Mouse (Mus musculus): ENCODE results near the gene Mcm3ap. TPM values are rescaled to one million over a fixed set of nuclear protein-coding genes. Genes with fewer than 3 reads are reported as not detected.

Mcm3ap gene
- 10 to 100 TPM; 22.9 to 23.6 TPM for total RNA-seq (2021)

DNA sequence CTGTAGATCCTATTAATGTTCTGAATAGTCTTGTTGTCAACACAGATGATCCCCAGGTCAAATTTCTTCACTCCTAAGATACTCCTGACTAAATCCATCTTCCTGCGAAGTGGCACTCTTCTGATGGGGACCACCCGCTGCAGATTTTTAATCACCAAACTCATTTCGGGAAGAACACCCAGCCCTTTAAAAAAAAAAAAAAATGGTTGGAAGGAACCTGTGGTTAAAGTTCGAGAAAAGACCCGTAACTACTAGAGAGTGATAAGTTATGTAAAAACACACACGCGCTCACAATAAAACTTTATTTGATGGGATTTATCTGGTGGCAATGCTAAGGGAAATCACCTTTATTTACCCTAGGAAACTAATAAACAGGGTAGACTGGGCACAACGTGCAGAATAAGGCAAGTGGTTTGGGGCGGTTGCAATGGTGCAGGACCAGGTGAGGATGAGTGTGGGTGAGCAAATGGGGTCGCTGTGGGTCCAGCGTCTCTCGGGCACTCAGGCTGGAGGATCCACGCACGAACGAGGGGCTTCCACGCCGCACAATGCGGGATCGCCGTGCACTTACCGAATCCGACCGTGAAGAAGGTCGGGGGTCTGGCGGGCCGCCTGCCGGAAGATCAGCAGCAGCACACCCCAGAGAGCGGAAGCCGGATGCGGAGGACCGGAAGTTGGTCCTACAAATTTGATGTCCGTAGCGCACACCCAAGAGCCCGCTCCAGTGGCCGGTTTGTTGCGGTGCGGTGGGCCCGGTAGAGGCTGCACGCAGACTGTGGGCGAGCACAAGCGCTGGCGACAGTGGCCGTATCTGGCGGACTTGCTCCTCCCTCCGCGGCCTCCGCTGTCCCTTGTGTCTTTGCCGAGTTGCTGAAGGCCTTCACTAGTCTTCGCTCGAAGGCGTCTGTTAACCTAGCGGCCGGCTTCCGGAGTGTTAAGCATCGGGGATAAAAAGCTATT, at the start of gene Mcm3ap, which contains the start of gene Ybey:
TSS of gene Mcm3ap (plus strand) at position 725 of the 960 bp plus-strand sequence.
TSS of gene Ybey (minus strand) at position 912 of the 960 bp plus-strand sequence.
- intact Hi-C loops (cut with DNase I), result loop anchor here (2.0 to 5.0 kb wide), 2 partner anchors 26 to 264 kb away; partner anchors contain the start of gene Pcnt
- peak; percentile 86 to 91 for DNase-seq

DNA sequence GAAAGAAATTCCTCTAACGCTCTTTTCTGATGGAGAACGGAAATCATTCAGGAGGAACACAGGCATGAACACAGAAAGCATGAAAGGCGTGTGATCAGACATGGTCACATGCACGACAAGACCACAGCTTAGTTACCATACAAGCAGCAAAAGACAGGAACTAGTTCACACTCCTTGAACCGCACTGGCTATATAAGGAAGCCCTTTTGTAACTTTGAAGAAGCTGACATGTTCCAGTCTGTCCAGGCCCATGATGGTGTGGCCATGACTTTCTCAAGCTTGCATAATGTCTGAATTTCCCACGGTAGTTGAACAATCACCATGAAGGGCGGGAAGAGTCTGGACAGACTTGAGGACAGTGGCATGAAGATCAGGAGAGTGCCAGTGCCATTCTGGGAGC, 43.1 kb upstream of the Mcm3ap start:
- intact Hi-C loops (cut with DNase I), result no loop called here
- DNase-seq, result no peak

DNA sequence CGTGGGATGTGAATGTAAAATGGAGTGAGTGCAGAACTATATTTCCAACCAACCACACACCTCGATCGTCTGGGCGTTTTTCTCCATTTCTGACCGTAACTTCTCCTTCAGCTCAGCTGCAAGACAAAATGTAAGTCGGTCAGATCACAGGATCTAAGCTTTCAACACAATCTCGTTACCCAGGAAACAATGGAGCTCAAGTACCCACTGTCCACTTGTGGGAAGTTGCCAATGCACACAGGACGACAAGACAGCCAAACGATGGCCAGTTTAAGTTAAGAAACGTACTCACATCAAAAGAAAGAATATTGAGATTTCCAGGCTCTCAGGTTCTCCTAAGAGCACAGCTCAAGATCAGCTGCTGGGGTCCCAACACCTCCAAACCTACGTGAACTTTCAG, 34.8 kb upstream of the Mcm3ap start:
- DNase-seq, result no peak
- intact Hi-C loops (cut with DNase I), result no loop called here

DNA sequence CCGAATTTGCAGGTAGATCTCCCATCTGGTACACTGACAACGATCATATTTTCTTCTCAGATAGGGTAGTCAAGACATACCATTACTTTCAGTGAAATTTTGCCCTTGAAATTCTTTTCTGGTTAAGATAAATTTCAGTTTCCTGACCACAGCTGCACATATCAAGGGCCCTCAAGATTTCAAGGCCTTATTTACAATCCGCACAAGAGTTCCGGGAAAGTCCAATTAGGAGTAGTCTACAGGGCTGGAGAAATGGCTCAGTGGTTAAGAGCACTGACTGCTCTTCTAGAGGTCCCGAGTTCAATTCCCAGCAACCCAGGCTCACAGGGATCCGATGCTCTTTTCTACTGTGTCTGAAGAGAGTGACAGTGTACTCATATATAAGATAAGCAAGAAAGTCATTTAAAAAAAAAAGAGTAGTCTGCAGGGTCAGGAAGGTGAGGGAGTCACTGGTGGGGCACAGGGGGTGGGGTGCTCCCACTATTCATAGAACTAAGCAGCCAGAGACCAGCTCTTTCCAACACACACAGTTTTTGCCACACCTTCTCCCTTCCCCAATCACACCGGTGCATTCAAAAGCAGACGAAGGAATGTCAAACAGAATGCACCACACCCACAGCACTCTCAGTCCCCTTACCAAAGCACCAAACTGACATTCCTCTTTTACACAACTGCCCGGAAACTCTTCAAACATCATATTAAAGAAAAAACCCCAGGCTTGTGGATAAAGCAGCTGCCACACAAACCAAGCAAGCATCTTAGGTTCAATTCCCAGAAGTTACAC, 29.4 kb upstream of the Mcm3ap start:
- DNase-seq, result no peak
- intact Hi-C loops (cut with DNase I), result no loop called here

DNA sequence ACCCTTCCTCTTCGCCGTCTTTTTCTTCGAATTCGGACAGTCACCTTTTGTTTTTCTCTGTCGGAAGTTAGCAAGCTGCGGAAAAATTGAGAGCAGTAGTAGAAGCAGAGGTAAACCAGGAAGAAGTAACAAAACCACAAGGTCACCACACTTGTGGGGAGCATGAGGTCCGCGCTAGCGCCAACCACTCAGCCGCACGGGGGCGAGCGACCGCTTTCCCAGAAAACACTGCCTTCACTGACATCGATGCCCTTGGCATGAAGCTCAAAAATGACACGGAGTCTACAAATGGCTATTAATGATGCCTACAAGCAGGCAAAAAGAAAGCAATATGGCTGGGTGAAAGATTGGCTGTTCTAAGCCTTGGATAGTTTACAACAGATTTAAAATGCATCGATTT, 28.4 kb upstream of the Mcm3ap start, which contains the start of gene AC141477.1:
TSS of gene AC141477.1 (minus strand) at position 164 of the 400 bp plus-strand sequence.
- intact Hi-C loops (cut with DNase I), result no loop called here
- DNase-seq, result no peak

DNA sequence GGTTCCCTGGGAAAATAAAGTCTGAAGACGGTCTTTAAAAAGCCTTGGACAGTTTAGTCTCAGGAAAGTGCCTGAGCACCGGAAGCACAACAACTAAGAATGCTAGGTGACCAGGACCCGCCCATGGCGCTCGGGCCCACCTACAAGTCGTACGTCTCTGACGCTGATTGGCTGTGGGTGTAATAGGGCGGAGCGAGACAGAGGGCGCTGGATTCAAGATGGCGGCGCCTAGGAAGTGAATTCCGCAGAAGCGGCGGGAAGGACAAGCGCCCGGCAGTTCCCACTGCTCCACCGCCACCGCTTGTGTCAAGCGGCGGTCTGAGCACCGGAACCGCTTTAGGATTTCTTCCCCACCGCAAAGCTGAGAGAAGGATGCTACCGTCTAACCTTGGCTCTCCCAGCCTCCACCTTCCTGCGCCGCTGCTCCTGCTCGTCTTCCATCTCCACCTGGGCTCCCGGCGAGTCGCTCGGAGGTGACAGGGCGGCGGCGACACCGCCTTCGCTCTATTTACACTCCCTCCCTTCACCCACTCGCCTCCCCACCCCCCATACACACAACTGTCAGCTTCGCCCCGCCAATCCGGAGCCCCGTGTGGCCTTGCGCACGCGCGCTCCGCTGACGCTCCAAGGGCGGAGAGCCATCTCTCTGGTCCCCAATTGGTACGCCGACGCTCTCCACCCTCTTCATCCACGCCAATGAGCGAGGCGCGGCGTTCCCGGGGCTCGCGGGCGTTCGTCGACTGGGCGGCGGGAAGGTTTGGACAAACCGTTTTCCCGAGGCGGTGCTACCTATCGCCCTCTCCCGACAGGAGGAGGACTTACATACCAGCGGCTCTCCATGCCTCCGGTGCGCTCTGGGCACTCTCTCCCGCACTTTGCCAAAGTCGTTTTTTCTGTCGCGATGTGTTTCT, 26.3 kb upstream of the Mcm3ap start, which contains the start of gene Pcnt:
TSS of gene Pcnt (minus strand) at position 609 of the 911 bp plus-strand sequence.
- peak; percentile 96 for DNase-seq
- intact Hi-C loops (cut with DNase I), result loop anchor here (2.0 kb wide), 1 partner anchor 26 kb away; the partner anchor contains the start of genes Mcm3ap and Ybey

DNA sequence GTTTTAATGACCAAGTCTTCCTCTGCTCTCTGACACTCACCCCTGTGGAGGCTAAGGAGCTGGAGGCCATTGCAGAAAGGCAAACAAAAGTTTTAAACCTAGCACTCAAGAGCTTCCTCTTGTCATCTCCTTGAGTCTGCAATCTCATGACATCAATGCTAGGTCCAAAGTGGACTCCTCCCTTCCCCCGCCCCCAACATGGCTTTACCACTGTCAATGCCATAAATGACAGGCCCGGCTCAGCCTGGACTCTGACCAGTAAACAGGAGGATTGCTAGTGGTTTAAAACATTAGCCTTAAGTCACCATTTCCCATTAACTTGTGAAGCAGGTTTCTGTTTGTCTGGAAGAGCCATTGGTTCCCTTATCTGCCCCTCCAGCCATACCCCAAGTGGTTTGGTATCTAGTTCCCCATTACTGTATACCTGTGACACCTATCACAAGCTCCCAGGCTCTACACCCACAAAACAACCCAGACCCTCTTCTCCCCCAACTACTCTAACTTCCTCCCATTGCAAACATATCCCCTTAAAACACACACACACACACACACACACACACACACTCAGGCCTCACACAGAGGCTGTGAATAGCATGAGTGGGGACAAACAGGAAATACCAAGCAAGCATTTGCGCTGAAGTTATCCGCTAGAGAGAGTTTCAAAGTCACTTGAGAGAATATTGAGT, 22.6 kb upstream of the Mcm3ap start:
- peak in 1 of 2 experiments; percentile 7 for DNase-seq

DNA sequence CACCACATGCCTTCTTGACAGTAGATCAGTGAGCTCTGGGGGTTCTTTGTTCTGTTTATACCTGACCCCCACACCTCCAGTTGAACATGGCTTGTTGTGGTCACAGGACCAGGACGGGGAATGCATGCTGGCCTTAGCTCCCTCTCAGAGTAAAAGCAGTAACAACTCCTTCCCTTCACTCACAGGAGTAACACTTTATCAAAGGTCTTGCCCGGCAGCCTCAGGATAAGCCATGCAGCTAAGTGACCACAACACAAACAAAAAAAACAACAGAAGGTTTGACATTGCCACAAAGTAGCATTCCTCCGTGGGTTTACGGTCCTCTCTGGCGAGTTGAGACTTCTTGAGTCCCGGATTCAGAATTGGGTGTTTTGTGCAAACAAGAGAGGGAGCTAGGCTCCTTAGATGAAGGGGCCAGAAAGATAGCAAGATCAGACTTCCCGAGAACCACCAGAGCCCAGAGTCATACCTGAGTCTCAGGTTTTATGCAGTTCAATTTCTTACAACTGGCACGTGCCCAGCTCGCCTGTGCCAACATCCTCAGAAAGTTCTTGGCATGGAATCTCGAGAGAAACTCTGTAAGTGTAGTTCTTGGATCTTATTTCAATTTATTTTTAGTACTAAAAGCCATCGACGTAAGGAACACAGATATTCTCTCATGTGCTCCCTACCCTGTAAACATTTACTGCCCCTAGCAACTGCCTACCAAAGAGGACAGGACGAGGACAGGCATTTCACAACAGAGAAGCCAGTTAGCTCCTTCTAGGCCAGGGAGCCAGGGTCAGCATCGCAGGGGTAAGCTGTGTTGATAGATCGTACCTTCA, 21.1 kb upstream of the Mcm3ap start:
- intact Hi-C loops (cut with DNase I), result loop anchor here (5.0 kb wide), 1 partner anchor 175 kb away; the partner anchor contains the start of gene Col6a2
- peak; percentile 56 for DNase-seq

More for the DNA sequence above, 22.6 kb upstream of the Mcm3ap start:
- intact Hi-C loops (cut with DNase I), result loop anchor here (5.0 kb wide), 1 partner anchor 176 kb away; the partner anchor contains the start of gene Col6a2

DNA sequence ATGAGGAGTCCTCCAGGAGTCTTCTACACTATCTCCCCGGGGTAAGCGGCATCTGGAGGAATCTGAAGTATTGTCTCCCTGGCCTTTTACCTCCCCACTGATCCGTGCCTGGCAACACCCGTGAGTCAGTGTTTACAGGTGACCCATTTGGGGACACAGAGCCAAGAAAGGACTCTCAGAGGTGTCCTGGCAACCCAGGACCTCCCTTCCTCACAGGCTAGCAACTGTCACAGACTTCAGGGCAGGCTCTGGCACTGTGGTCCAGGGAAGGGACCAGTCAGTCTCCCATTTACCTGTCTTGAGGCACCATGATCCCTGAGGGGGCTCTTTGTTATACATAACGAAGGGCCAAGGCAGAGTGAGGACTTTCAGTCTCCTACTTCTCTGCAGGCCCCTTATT, 19.9 kb upstream of the Mcm3ap start, which contains the start of gene 2610028H24Rik:
TSS of gene 2610028H24Rik (plus strand) at position 231 of the 400 bp plus-strand sequence.
- no peak for DNase-seq
- intact Hi-C loops (cut with DNase I), result loop anchor here (5.0 kb wide), 1 partner anchor 173 kb away; the partner anchor contains the start of gene Col6a2

DNA sequence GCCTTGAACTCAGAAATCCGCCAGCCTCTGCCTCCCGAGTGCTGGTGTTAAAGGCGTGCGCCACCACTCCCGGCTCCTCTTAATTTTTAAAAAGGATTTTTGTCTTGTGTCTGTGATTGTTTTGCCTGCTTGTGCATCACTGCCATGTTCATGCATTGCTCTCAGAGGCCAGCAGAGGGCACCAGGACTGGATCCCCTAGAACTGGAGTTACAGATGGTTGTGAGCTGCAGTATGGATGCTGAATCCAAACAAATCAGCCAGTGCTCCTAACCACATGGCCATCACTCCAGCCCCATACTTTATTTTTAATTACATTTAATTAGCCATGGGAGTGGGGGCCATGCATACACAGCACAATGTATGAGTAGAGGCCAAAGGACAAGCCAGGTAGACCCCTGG, 13.4 kb upstream of the Mcm3ap start:
- intact Hi-C loops (cut with DNase I), result loop anchor here (1.0 kb wide), 1 partner anchor 280 kb away; no protein-coding TSS in a partner anchor
- DNase-seq, result peak; percentile 18 to 56

DNA sequence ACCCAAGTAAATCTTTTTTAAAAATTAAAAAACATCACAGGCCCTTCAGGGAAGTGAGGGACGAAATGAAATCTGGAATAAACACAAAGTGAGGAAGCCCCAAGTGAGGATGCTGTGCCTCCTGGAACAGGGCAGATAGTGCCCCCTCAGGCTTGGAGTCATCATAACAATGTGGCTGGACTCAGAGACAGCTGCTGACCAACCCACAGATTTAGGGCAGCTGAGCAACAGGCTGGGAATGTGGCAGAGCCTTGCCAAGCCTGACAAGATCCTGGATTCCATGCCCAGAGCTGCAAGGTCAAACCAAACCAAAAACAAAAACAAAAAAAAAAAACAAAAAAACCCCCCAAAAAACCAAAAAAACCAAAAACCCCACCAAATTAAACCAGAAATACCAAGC, 7.5 kb upstream of the Mcm3ap start:
- no peak for DNase-seq
- intact Hi-C loops (cut with DNase I), result no loop called here

DNA sequence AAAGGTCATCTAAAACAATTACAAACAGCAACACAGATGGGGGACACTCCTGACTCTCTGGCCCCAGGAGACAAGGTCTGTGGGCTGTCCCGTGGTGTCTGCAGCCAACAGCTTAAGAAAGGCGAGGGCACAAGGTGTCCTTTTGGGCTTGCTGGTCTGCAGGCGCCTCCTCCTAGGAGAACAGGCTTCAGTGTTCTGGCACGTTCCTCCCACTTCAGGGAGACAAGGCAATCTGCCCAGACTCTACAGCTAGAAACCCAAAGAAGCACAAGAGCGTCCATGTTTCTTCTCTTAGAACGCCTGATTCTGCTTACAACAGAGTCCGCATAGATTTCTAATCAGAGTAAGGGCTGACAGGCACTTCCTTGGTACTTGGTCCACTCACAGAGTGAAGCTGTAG, 6.4 kb upstream of the Mcm3ap start:
- intact Hi-C loops (cut with DNase I), result no loop called here
- no peak for DNase-seq

DNA sequence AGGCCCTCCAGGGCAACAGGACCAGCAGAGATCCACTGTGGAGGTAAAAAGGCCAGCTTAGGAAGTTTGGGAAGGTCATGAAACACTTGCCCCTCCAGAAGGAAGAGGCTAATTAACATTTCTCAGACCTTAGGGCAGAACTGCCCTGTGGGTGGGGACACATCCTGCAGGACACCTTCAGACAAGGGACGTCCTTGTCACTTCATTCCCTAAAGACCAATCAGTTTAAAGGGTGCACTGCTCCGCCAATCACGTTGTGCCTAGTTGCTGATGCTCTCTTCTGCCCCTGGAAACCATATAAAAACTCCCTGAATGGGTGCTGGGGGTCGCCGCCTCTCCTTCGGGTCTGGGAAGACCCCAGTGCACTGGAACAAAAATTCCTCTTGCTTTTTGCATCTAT, 6.0 kb upstream of the Mcm3ap start:
- DNase-seq, result no peak
- intact Hi-C loops (cut with DNase I), result no loop called here

DNA sequence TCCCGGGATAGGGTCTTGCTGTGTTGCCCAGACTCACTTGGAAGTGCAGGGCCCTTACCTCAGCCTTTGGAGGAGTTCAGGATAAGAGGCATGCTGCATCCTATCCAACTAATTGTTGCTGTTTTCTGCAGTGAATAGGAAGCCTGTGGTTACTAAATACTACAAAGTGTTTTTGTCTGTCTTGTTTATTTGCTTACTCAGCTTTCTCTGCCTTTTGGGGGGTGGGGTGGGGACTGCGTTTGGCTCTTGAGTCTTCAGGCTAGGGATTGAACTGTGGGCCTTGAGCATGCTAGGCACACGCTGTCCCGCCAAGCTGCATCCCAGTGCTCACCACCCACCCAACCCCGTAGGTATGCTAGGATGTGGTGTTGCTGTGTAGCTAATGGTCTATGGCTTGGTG, 5.0 kb downstream of the Mcm3ap start:
- intact Hi-C loops (cut with DNase I), result no loop called here
- no peak for DNase-seq

DNA sequence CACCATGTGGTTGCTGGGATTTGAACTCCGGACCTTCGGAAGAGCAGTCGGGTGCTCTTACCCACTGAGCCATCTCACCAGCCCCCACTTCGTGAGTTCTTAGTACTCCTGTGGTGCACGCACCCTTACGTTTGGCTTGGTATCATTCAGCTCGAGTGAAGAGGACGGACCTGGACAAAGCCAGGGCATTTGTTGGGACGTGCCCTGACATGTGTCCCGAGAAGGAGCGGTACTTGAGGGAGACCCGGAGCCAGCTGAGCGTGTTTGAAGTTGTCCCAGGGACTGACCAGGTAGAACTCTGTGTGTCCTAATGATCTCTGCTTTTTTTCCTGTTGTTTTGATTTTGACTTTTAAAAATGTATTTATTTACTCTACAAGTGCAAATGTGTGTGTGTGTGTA, 12.1 kb downstream of the Mcm3ap start:
- intact Hi-C loops (cut with DNase I), result no loop called here
- no peak for DNase-seq

DNA sequence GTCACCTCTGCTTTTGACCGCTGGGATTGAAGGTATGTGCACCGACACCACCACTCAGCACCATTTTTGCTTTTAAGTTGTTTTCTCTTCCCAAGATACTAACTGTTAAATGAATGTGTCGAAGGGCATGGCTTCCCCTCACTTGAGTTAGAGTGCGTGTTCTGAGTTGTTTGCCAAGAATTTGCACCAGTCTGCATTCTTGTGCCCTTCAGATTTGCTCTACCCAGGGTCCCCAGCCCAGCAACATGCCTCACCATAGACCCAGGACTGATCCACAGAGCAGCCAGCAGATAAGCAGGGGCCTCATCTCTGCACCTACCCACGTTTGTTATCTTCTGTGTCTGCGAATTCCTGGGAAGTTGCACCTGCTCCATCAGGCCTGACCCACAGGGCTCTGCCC, 12.8 kb downstream of the Mcm3ap start:
- intact Hi-C loops (cut with DNase I), result no loop called here
- DNase-seq, result no peak

DNA sequence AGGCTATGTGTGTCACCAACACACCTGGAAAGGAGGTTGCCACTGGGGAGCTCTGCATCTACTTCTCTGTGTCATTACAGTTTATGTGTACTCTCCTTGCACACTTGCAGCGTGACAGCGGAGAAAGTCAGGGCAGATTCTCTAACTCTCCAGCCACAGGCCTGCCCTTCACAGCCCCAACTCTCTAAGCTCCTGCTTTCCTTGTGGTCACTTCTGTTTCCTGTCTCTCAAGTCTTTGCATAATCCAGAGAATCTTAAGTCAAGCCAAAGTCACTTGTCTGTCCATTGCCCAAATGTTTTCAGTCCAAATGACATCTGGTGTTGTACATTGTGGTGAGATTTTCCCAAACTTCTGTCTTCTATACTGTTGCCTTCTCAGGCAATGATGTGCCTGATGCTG, 17.6 kb downstream of the Mcm3ap start:
- intact Hi-C loops (cut with DNase I), result no loop called here
- DNase-seq, result no peak

DNA sequence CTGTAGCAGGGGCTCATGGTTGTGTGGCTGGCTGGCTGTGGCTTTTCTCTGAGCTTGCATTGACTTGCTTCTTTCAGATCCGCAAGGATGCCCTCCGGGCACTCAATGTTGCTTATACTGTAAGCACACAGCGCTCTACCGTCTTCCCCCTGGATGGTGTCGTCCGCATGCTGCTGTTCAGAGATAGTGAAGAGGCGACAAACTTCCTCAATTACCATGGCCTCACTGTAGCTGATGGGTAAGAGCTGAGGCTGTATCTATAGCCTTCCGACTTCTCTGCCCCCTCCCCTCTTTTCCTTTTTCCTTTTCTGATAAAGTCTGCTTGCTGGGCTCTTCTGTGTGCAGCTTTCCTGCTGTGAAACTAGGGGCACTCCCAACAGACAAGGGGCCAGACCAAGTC, 19.5 kb downstream of the Mcm3ap start:
- intact Hi-C loops (cut with DNase I), result no loop called here
- DNase-seq, result no peak

Data from heart, postnatal 36 days (tissue).